Mouse (Mus musculus) inflammation-experienced regulatory T-cells, adult 6 months (primary cell): ENCODE measurements around the gene Macrod2. TPM values are rescaled to one million over a fixed set of nuclear protein-coding genes. Genes with fewer than 3 reads are reported as not detected.

Experiments used
- ATAC-seq: one replicate; pipeline ENCODE4 v1.8.0; 2017
- polyA plus RNA-seq, 3 experiments: library from polyadenylated mRNA; unstranded; fragments of 100-300 nt; shearing (Covaris generic); gene quantifications; one replicate each; pipeline ENCODE4 v1.2.1; 2017

Gene Macrod2
- polyA plus RNA-seq, 3 experiments from 2014 or later: not detected

GRCm38 (mm10) chr2:141228809-141229208 is 833.7 kb downstream of the Macrod2 start:
- no peak for ATAC-seq

DNA sequence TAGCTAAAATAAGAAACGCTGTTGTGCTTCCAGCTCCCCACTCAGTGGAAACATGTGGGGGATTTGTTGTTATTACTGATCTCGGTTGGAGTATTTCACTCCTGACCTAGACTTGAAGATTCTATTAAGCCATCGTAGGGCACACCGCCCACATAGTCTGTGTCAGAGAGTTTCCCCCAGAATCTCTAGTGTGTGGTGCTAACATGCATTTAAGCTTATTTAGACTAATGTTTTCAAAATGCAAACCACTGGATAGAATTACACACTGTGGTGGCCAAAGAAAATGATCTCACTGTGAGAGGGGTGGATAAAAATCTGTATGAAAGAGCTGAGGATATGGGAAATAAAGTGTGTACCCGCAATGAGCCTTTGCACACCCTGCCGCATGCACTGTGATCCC is 834.7 kb downstream of the Macrod2 start:
- no peak for ATAC-seq

GRCm38 (mm10) chr2:141231011-141231668 is 836.0 kb downstream of the Macrod2 start:
- no peak for ATAC-seq

GRCm38 (mm10) chr2:141234306-141234705 is 839.2 kb downstream of the Macrod2 start:
- ATAC-seq: no peak

GRCm38 (mm10) chr2:141234724-141235453 is 839.8 kb downstream of the Macrod2 start:
- no peak for ATAC-seq

GRCm38 (mm10) chr2:141247680-141248079 is 852.6 kb downstream of the Macrod2 start:
- ATAC-seq: no peak

GRCm38 (mm10) chr2:141264582-141264981 is 869.5 kb downstream of the Macrod2 start:
- no peak for ATAC-seq

DNA sequence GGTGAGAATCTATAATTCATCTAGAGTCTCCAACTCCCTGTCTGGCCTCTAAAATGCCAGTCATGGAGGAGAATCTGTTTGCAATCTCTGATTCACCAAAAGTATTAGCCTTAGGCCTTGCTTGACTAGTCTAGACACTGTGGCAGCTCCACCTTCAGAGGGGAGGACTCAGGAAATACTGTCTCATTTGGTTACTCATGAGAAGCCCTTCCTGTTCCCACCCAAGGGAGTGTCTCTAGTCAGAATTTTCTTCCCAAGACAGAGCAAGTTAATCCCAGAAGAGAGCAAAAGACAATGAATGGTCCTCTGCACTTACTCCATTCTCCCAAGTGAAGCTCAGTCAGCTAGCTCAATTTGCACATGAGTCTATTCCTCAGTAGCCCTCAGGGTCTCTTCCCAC is 871.5 kb downstream of the Macrod2 start:
- no peak for ATAC-seq

GRCm38 (mm10) chr2:141271541-141271940 is 876.4 kb downstream of the Macrod2 start:
- ATAC-seq: no peak

- ATAC-seq: no peak
Observed at GRCm38 (mm10) chr2:141272966-141273365, 877.9 kb downstream of the Macrod2 start.

- ATAC-seq: no peak
Observed at GRCm38 (mm10) chr2:141274262-141274661, 879.2 kb downstream of the Macrod2 start.

- ATAC-seq: no peak
Observed at GRCm38 (mm10) chr2:141279130-141279698, 884.1 kb downstream of the Macrod2 start.

DNA sequence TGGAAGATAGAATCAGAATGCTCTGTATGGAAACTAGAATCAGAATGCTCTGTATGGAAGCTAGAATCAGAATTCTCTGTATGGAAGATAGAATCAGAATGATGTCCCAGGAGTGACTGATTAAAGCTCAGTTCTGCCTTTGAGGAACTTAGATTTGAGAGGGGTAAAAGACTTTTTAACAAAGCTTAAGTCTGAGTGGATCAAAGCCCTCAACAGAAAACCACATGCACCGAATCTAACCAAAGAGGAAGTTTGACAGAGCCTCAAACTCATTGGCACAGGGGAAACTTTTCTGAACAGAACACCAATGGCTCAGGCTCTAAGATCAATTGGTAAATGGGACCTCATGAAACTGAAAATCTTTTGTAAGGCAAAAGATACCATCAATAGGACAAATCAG is 885.7 kb downstream of the Macrod2 start:
- ATAC-seq: no peak

GRCm38 (mm10) chr2:141286110-141286747 is 891.1 kb downstream of the Macrod2 start:
- no peak for ATAC-seq

DNA sequence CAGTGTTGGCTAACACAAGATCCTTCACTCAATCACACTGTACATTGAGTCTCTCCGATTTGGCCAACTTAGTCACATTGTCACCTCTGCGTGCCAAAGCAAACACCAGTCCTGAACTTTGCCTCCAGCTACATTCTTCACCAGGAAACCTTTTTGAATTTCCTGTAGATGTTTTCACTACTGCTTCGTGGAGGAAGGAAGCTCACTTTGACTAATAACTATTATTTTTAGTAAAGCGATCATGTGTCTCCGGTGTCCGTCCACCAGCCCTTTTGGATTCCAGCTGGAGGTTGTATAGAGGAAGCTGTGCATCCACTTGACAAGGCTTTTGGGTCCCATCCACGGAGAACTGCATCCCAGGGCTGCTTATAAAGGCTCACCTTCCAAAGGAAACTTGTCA is 893.4 kb downstream of the Macrod2 start:
- no peak for ATAC-seq

DNA sequence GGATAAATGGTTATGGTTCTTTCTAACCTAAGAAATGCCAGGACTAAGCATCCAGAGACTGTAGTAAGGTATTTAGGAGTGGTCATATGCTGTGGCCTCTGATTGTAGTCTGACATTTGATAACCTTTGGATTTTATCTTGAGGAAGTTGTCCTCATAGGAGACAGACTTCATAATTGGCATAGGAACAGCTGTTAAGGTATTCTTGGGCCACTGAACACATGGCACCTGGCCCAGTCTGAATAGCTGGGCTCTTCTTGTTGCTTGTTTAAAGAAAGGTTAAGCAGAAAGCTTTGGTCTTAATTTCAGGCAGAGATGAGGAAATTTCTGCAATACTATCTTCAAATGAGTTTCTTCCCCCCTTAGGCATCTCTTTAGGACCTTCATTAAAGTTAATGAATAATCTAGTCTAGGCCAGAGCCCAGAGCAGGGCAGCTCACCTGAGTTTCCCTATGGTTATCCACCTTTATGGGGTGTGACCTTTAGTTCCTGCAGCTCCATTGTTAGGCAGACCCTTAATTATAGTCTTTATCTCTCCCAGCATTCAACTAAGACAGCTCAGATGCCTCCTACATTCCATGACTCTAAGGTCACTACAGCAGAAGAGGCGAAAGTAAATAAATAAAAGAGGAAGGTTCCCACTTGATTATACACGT is 894.1 kb downstream of the Macrod2 start:
- ATAC-seq: no peak

GRCm38 (mm10) chr2:141292847-141293246 is 897.7 kb downstream of the Macrod2 start:
- ATAC-seq: no peak

GRCm38 (mm10) chr2:141299168-141299567 is 904.1 kb downstream of the Macrod2 start:
- ATAC-seq: no peak

DNA sequence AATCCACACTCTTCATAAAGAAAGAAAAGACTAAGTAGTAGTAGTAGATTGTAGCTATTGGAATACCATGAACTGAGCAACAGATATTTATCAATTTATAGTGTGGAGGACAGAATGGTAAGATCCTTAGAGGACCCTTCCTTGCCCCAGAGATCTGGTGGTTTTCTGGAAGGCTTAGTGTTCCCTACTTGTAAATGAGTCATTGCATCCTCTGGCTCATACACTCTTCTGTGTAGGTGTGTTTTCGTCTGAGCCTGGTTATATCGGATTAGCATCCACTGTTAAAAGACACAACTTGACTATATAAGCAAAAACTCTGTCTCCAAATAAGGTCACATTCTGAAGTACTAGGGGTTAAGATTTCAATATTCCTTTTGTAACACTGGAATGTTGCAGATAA is 905.9 kb downstream of the Macrod2 start:
- no peak for ATAC-seq

DNA sequence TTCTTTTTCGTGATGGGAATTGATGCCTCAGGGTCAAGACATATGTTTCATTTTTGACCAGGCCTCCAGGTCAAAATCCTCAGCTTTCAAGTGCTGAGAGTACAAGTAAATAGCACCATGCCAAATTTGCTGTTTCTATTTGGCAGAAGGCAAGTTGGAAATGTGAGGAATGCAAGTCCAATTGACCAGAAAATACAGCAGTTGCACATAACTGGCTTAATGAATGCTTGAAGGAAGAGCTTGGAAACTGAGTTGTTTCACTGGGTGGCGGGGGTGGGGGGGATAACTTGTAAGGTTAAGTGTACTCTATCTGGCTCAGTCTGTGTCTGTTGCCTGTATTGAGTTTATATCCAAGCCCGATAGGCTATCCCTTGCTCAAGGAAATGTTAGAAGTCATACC is 913.3 kb downstream of the Macrod2 start:
- no peak for ATAC-seq

DNA sequence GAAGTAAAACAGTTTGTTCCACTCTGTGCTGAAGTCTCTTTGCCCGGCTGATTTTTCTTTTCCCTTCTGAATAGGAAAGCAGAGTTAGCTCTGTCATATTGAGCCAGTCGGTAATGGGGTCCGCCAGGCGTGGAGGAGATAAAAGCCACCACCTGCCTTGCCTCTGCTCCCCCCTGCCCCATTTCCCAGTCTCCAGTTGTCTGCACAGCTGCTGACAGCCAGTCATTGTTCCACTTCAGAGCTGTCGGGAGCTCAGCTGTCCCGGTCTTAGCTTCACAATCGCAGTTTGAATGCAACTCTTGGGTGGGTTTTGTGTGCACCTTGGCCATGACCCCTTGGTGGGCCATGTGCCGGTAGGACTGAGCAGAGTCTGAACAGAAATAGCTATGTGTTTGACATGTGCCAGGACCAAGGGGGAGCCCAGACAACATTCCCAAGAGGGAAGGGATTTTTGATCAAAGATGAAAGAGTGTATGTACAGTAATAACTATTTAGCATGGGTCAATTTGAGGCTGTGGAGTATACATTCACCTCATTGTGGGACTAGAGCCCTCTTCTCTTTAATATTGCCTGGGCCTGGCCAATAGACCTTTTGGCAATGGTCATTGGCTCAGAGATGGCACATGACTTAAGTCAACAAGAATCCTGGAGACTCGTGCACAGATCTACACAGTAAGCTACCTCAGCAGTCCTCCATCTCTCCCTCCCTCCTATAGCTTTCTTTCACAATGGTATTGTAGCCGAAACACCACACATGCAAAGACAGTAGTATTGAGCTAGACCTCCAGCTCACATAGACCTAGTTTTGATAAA is 917.2 kb downstream of the Macrod2 start:
- no peak for ATAC-seq

DNA sequence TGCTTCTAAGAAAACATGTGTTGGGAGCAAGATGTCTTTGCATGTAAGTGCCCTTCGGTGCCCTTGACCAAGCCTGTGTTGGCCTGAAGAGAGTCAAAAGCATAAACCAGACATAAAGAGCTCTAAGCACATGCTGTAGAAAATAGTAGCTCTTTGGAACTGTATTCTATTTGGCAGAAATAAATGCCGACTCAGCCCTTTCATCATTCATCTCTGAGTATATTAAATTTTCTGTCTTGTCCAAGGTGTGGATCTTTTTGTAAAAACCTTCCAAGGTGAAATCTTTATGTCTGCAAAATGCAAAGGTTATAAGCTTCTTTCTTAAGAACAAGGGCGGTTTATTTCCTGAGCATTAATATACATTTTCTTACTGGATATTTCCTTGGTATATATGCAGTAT is 920.2 kb downstream of the Macrod2 start:
- no peak for ATAC-seq
